Mouse (Mus musculus): ENCODE measurements around the gene Chd9. TPM values are rescaled to one million over a fixed set of nuclear protein-coding genes. Genes with fewer than 3 reads are reported as not detected.

Chd9 gene
- polyA plus RNA-seq, 1 experiment from 2014 or later: 62.9 TPM

- H3K4me1 ChIP-seq (ENCODE audit: control insufficient read depth, insufficient read depth, low read length): peaks cover 16% of the 10 kb centered on the region
- no peak overlapping the region for H3K9ac ChIP-seq (ENCODE audit: low read length)
- no peaks in the 10 kb centered on the region for H3K36me3 ChIP-seq (ENCODE audit: control insufficient read depth, insufficient read depth, low read length)
- no peak overlapping the region for H3K27ac ChIP-seq (ENCODE audit: low read depth, low read length)
- ATAC-seq (ENCODE audit: insufficient read depth, low FRiP score, low TSS enrichment): no peak
- no peak overlapping the region for H3K4me3 ChIP-seq (ENCODE audit: low read depth, low read length)
- no peak overlapping the region for H3K4me2 ChIP-seq (ENCODE audit: low read depth)
- no peaks in the 10 kb centered on the region for H3K27me3 ChIP-seq (ENCODE audit: control insufficient read depth, insufficient read depth, low read length)
- no peak for DNase-seq (ENCODE audit: low spot score)
- WGBS: 32% methylated on average over 5 of the region's 5 CpGs
- H3K9me3 ChIP-seq (ENCODE audit: control insufficient read depth, low read length): no peaks in the 10 kb centered on the region
Observed at GRCm38 (mm10) chr8:90832576-90833289, 4.6 kb downstream of the Chd9 start.

GRCm38 (mm10) chr8:90833628-90834320, 5.6 kb downstream of the Chd9 start:
- H3K4me3 ChIP-seq (ENCODE audit: low read depth, low read length): no peak overlapping the region
- no peak overlapping the region for H3K9ac ChIP-seq (ENCODE audit: low read length)
- no peak overlapping the region for H3K27ac ChIP-seq (ENCODE audit: low read depth, low read length)
- H3K9me3 ChIP-seq (ENCODE audit: control insufficient read depth, low read length): no peaks in the 10 kb centered on the region
- H3K36me3 ChIP-seq (ENCODE audit: control insufficient read depth, insufficient read depth, low read length): no peaks in the 10 kb centered on the region
- DNase-seq (ENCODE audit: low spot score) (no peak), ATAC-seq (ENCODE audit: insufficient read depth, low FRiP score, low TSS enrichment) (no peak)
- no peak overlapping the region for H3K4me2 ChIP-seq (ENCODE audit: low read depth)
- H3K27me3 ChIP-seq (ENCODE audit: control insufficient read depth, insufficient read depth, low read length): no peaks in the 10 kb centered on the region
- WGBS: 72% methylated on average over 6 of the region's 6 CpGs
- H3K4me1 ChIP-seq (ENCODE audit: control insufficient read depth, insufficient read depth, low read length): peaks cover 10% of the 10 kb centered on the region; the same call in 1 of the 2 replicates

- H3K9ac ChIP-seq (ENCODE audit: low read length): no peak overlapping the region
- no peaks in the 10 kb centered on the region for H3K9me3 ChIP-seq (ENCODE audit: control insufficient read depth, low read length)
- no peaks in the 10 kb centered on the region for H3K27me3 ChIP-seq (ENCODE audit: control insufficient read depth, insufficient read depth, low read length)
- WGBS: 82% methylated on average over 3 of the region's 3 CpGs
- ATAC-seq (ENCODE audit: insufficient read depth, low FRiP score, low TSS enrichment): no peak
- H3K4me2 ChIP-seq (ENCODE audit: low read depth): no peak overlapping the region
- peaks cover 7% of the 10 kb centered on the region; the same call in 1 of the 2 replicates for H3K4me1 ChIP-seq (ENCODE audit: control insufficient read depth, insufficient read depth, low read length)
- H3K27ac ChIP-seq (ENCODE audit: low read depth, low read length): no peak overlapping the region
- no peaks in the 10 kb centered on the region for H3K36me3 ChIP-seq (ENCODE audit: control insufficient read depth, insufficient read depth, low read length)
- H3K4me3 ChIP-seq (ENCODE audit: low read depth, low read length): no peak overlapping the region
- DNase-seq (ENCODE audit: low spot score): no peak
Observed at GRCm38 (mm10) chr8:90834321-90834672, 6.1 kb downstream of the Chd9 start.

GRCm38 (mm10) chr8:90837440-90837839, 9.3 kb downstream of the Chd9 start:
- no peak overlapping the region for H3K9ac ChIP-seq (ENCODE audit: low read length)
- no peak for DNase-seq (ENCODE audit: low spot score)

GRCm38 (mm10) chr8:90839725-90840714, 11.9 kb downstream of the Chd9 start:
- no peaks in the 10 kb centered on the region for H3K4me1 ChIP-seq (ENCODE audit: control insufficient read depth, insufficient read depth, low read length)
- ATAC-seq (ENCODE audit: insufficient read depth, low FRiP score, low TSS enrichment): no peak
- WGBS: 74% methylated on average over 11 of the region's 11 CpGs

More at GRCm38 (mm10) chr8:90837440-90837839, 9.3 kb downstream of the Chd9 start:
- Histone ChIP-seq H3K27ac (ENCODE audit: low read depth, low read length) (no peak overlapping the region), H3K4me2 (ENCODE audit: low read depth) (no peak overlapping the region), H3K9me3 (ENCODE audit: control insufficient read depth, low read length) (no peaks in the 10 kb centered on the region), H3K4me3 (ENCODE audit: low read depth, low read length) (no peak overlapping the region), H3K4me1 (ENCODE audit: control insufficient read depth, insufficient read depth, low read length) (0 out of 2 replicates have a peak, but pooled peaks cover 5% of the 10 kb centered on the region), H3K27me3 (ENCODE audit: control insufficient read depth, insufficient read depth, low read length) (no peaks in the 10 kb centered on the region), H3K36me3 (ENCODE audit: control insufficient read depth, insufficient read depth, low read length) (no peaks in the 10 kb centered on the region)
- WGBS: 96% methylated on average over 6 of the region's 6 CpGs
- no peak for ATAC-seq (ENCODE audit: insufficient read depth, low FRiP score, low TSS enrichment)

GRCm38 (mm10) chr8:90841321-90841720, 13.2 kb downstream of the Chd9 start:
- no peaks in the 10 kb centered on the region for H3K9me3 ChIP-seq (ENCODE audit: control insufficient read depth, low read length)
- H3K9ac ChIP-seq (ENCODE audit: low read length): no peak overlapping the region
- no peaks in the 10 kb centered on the region for H3K4me1 ChIP-seq (ENCODE audit: control insufficient read depth, insufficient read depth, low read length)
- no peaks in the 10 kb centered on the region for H3K36me3 ChIP-seq (ENCODE audit: control insufficient read depth, insufficient read depth, low read length)
- H3K27ac ChIP-seq (ENCODE audit: low read depth, low read length): no peak overlapping the region
- WGBS: 72% methylated on average over 13 of the region's 13 CpGs
- no peak overlapping the region for H3K4me2 ChIP-seq (ENCODE audit: low read depth)
- DNase-seq (ENCODE audit: low spot score) (no peak), ATAC-seq (ENCODE audit: insufficient read depth, low FRiP score, low TSS enrichment) (no peak)
- no peaks in the 10 kb centered on the region for H3K27me3 ChIP-seq (ENCODE audit: control insufficient read depth, insufficient read depth, low read length)
- H3K4me3 ChIP-seq (ENCODE audit: low read depth, low read length): no peak overlapping the region

More at GRCm38 (mm10) chr8:90839725-90840714, 11.9 kb downstream of the Chd9 start:
- Histone ChIP-seq H3K27me3 (ENCODE audit: control insufficient read depth, insufficient read depth, low read length) (no peaks in the 10 kb centered on the region), H3K4me3 (ENCODE audit: low read depth, low read length) (no peak overlapping the region), H3K4me2 (ENCODE audit: low read depth) (no peak overlapping the region), H3K9ac (ENCODE audit: low read length) (no peak overlapping the region), H3K27ac (ENCODE audit: low read depth, low read length) (no peak overlapping the region), H3K36me3 (ENCODE audit: control insufficient read depth, insufficient read depth, low read length) (no peaks in the 10 kb centered on the region), H3K9me3 (ENCODE audit: control insufficient read depth, low read length) (no peaks in the 10 kb centered on the region)
- no peak for DNase-seq (ENCODE audit: low spot score)

GRCm38 (mm10) chr8:90843127-90843526, 15.0 kb downstream of the Chd9 start:
- DNase-seq (ENCODE audit: low spot score): no peak
- H3K27ac ChIP-seq (ENCODE audit: low read depth, low read length): no peak overlapping the region
- no peak overlapping the region for H3K4me3 ChIP-seq (ENCODE audit: low read depth, low read length)

GRCm38 (mm10) chr8:90844179-90844967, 16.2 kb downstream of the Chd9 start:
- WGBS: 83% methylated on average over 9 of the region's 9 CpGs
- DNase-seq (ENCODE audit: low spot score) (no peak), ATAC-seq (ENCODE audit: insufficient read depth, low FRiP score, low TSS enrichment) (no peak)
- no peaks in the 10 kb centered on the region for H3K36me3 ChIP-seq (ENCODE audit: control insufficient read depth, insufficient read depth, low read length)
- no peak overlapping the region for H3K27ac ChIP-seq (ENCODE audit: low read depth, low read length)
- H3K4me2 ChIP-seq (ENCODE audit: low read depth): no peak overlapping the region
- no peaks in the 10 kb centered on the region for H3K9me3 ChIP-seq (ENCODE audit: control insufficient read depth, low read length)
- peaks cover 2% of the 10 kb centered on the region for H3K4me1 ChIP-seq (ENCODE audit: control insufficient read depth, insufficient read depth, low read length)
- no peaks in the 10 kb centered on the region for H3K27me3 ChIP-seq (ENCODE audit: control insufficient read depth, insufficient read depth, low read length)
- no peak overlapping the region for H3K4me3 ChIP-seq (ENCODE audit: low read depth, low read length)
- H3K9ac ChIP-seq (ENCODE audit: low read length): no peak overlapping the region

More at GRCm38 (mm10) chr8:90843127-90843526, 15.0 kb downstream of the Chd9 start:
- no peak for ATAC-seq (ENCODE audit: insufficient read depth, low FRiP score, low TSS enrichment)
- 85% methylated on average over 6 of the region's 6 CpGs for WGBS
- no peaks in the 10 kb centered on the region for H3K4me1 ChIP-seq (ENCODE audit: control insufficient read depth, insufficient read depth, low read length)
- H3K9me3 ChIP-seq (ENCODE audit: control insufficient read depth, low read length): no peaks in the 10 kb centered on the region
- H3K27me3 ChIP-seq (ENCODE audit: control insufficient read depth, insufficient read depth, low read length): no peaks in the 10 kb centered on the region
- no peaks in the 10 kb centered on the region for H3K36me3 ChIP-seq (ENCODE audit: control insufficient read depth, insufficient read depth, low read length)
- H3K4me2 ChIP-seq (ENCODE audit: low read depth): no peak overlapping the region
- no peak overlapping the region for H3K9ac ChIP-seq (ENCODE audit: low read length)
